Mouse (Mus musculus): ENCODE measurements around the gene Plcb1.

DNA sequence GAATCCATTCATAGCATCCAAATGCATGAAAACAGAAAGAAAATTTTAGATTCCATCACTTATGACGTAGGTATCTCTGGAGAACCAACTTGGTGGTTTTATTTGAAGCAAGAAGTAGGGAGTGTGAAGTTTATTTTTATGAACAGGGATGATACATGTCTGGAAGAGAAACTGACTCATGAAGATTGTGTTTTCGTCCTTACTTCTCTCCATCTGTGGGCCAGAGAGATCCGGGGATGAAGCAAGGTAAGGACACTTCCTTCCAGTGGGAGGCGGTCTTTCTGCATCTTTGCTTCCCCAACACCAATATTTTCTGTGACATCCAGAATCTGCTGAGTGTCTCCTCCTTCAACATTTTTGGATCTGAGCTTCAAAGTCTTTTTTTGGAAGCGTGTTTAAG, 6.0 kb upstream of the Plcb1 start:
- TF ChIP-seq ZC3H11A (IDR thresholded peaks at IDR 0.05; ENCODE audit: borderline replicate concordance, low read depth, low read length), result no peak
- TF ChIP-seq MAFK (IDR thresholded peaks at IDR 0.05; ENCODE audit: insufficient read depth, low read depth, low read length), result no peak
- no peak for TF ChIP-seq ZNF384 (IDR thresholded peaks at IDR 0.05; ENCODE audit: low read depth, low read length)
